Mouse (Mus musculus) embryonic facial prominence, embryonic 10.5 days (tissue): ENCODE measurements around the gene Mcm10. TPM values are rescaled to one million over a fixed set of nuclear protein-coding genes. Genes with fewer than 3 reads are reported as not detected.
"Not testable (repeated sequence)": the region's sequence is repeated elsewhere in the genome, so short reads cannot be mapped to it uniquely, and the experiment has no call there.

Experiments
- DNase-seq: peaks from one replicate; pipeline ENCODE4 v3.0.0-alpha.2; 2017; ENCODE audit warnings: low spot score
- H3K27ac ChIP-seq: fragments of 300-500 bp; sonication (generic); replicated peaks from 2 replicates; pipeline ENCODE4 v1.5.1; 2016; ENCODE audit warnings: mild to moderate bottlenecking
- H3K27me3 ChIP-seq: fragments of 300-500 bp; sonication (generic); replicated peaks from 2 replicates; pipeline ENCODE4 v1.6.1; 2016; ENCODE audit warnings: low read depth, mild to moderate bottlenecking; ENCODE audit not compliant: poor library complexity, severe bottlenecking
- H3K36me3 ChIP-seq: fragments of 300-500 bp; sonication (generic); replicated peaks from 2 replicates; pipeline ENCODE4 v1.6.1; 2016; ENCODE audit warnings: mild to moderate bottlenecking, moderate library complexity
- H3K4me1 ChIP-seq: fragments of 300-500 bp; sonication (generic); 2 replicates; pipeline ENCODE4 v1.6.1; 2016
- H3K4me3 ChIP-seq: fragments of 300-500 bp; sonication (generic); 2 replicates; pipeline ENCODE4 v1.5.1; 2016; ENCODE audit warnings: mild to moderate bottlenecking, moderate library complexity
- H3K9me3 ChIP-seq: fragments of 300-500 bp; sonication (generic); 2 replicates; pipeline ENCODE4 v1.6.1; 2016; ENCODE audit warnings: mild to moderate bottlenecking
- WGBS: fragments of 180-500 bp; shearing (Covaris S2); methylation state at CpG from one replicate; pipeline ENCODE4 v1.1.7; 2016; 5-methylcytosine and 5-hydroxymethylcytosine counted together
- polyA plus RNA-seq: library from polyadenylated mRNA; unstranded; fragments of >200 nt; fragmentation: Nextera tagmentation; extraction: Ambion mirVana; gene quantifications from 2 replicates; pipeline ENCODE4 v1.2.1, GENCODE M21; 2016

Mcm10 gene
- polyA plus RNA-seq, 1 experiment from 2014 or later: 76.4 TPM

GRCm38 (mm10) chr2:4954216-4954760, 58.3 kb downstream of the Mcm10 start:
- Histone ChIP-seq H3K9me3 (no peaks in the 10 kb centered on the region), H3K4me1 (no peaks in the 10 kb centered on the region), H3K27me3 (no peaks in the 10 kb centered on the region), H3K27ac (no peak overlapping the region), H3K36me3 (no peaks in the 10 kb centered on the region), H3K4me3 (no peak overlapping the region)
- no peak for DNase-seq
- 90% methylated on average over 6 of the region's 6 CpGs for WGBS

- 88% methylated on average over 2 of the region's 2 CpGs for WGBS
Observed at GRCm38 (mm10) chr2:4950986-4951385, 61.6 kb downstream of the Mcm10 start.

GRCm38 (mm10) chr2:4949691-4950090, 62.9 kb downstream of the Mcm10 start:
- H3K36me3 ChIP-seq, H3K27me3 ChIP-seq, H3K4me3 ChIP-seq, H3K27ac ChIP-seq, DNase-seq, H3K9me3 ChIP-seq, H3K4me1 ChIP-seq: not testable (repeated sequence)
- 90% methylated on average over 8 of the region's 8 CpGs for WGBS

More at GRCm38 (mm10) chr2:4950986-4951385, 61.6 kb downstream of the Mcm10 start:
- no peaks in the 10 kb centered on the region for H3K4me1 ChIP-seq
- H3K27me3 ChIP-seq: no peaks in the 10 kb centered on the region
- H3K36me3 ChIP-seq: no peaks in the 10 kb centered on the region
- H3K4me3 ChIP-seq: no peak overlapping the region
- no peak for DNase-seq
- H3K27ac ChIP-seq: no peak overlapping the region
- H3K9me3 ChIP-seq: no peaks in the 10 kb centered on the region

- Histone ChIP-seq H3K27me3 (no peaks in the 10 kb centered on the region), H3K9me3 (peaks cover 16% of the 10 kb centered on the region), H3K36me3 (peaks cover 22% of the 10 kb centered on the region), H3K4me3 (no peak overlapping the region), H3K4me1 (no peaks in the 10 kb centered on the region), H3K27ac (no peak overlapping the region)
- no peak for DNase-seq
- 91% methylated on average over 11 of the region's 11 CpGs for WGBS
Observed at GRCm38 (mm10) chr2:4940861-4941260, 71.7 kb downstream of the Mcm10 start.

Other genes with a start within 250 kb of the Mcm10 start
- 124 and 130 TPM in 2 replicates for gene Sephs1, start 131.2 kb downstream of the Mcm10 start, polyA plus RNA-seq
- gene Phyh, start 93.8 kb downstream of the Mcm10 start, polyA plus RNA-seq: 34.2 and 38.1 TPM in 2 replicates
- 0.39 and 0.48 TPM in 2 replicates for gene Ucma, start 36.7 kb downstream of the Mcm10 start, polyA plus RNA-seq
- 4.4 and 4.8 TPM in 2 replicates for gene Optn, start 51.3 kb upstream of the Mcm10 start, polyA plus RNA-seq
- gene Ccdc3, start 125.0 kb upstream of the Mcm10 start, polyA plus RNA-seq: 0.99 and 1.8 TPM in 2 replicates